Mouse (Mus musculus) E14TG2a.4 (cell line): ENCODE results near the gene Cacna1a.

Experiments
- CTCF ChIP-seq: conservative IDR thresholded peaks from 2 replicates; pipeline ENCODE4 v1.5.1; 2014; ENCODE audit warnings: low read length
- NANOG ChIP-seq: IDR thresholded peaks from 2 replicates; pipeline ENCODE4 v1.6.1; 2014; ENCODE audit warnings: borderline replicate concordance, low read length, mixed read lengths

DNA sequence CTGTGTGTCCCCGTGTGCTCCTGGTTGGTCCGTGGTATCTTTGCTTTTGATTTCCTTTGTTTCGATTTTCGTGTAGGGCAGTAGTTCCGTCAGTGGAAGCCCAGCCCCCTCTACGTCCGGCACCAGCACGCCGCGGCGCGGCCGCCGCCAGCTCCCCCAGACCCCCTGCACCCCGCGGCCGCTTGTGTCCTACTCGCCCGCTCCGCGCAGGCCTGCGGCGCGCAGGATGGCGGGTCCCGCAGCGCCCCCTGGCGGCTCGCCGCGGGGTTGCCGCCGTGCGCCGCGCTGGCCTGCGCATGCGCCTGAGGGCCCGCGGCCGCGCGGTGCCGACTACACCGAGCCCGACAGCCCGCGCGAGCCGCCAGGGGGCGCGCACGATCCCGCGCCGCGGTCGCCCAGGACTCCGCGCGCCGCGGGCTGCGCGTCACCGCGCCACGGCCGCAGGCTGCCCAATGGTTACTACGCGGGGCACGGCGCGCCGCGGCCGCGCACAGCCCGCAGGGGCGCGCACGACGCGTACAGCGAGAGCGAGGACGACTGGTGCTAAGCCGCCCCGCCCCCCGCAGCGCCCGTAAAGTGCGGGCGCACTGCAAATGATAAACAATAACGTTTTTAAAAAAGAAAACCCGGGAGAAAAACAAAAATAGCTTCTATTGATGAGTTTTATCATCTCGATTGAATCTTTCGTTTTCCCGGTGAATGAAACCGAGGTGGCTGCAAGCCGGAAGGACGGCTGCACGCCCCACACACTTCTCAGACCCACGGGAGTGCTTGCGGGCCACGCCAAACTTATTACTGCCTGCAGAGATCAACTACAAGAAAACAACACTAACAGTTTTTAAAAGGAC is 251.1 kb downstream of the Cacna1a start:
- no peak for TF ChIP-seq CTCF
- TF ChIP-seq NANOG = no peak
